Mouse (Mus musculus): ENCODE measurements around the gene Tmem52.

Gene Tmem52

GRCm38 (mm10) chr4:155468952-155469351, at the start of gene Tmem52:
Gene Tmem52 (plus strand): TSS chr4:155469114.
- peak; percentile 51 for DNase-seq (ENCODE audit: low read depth, low spot score)

DNA sequence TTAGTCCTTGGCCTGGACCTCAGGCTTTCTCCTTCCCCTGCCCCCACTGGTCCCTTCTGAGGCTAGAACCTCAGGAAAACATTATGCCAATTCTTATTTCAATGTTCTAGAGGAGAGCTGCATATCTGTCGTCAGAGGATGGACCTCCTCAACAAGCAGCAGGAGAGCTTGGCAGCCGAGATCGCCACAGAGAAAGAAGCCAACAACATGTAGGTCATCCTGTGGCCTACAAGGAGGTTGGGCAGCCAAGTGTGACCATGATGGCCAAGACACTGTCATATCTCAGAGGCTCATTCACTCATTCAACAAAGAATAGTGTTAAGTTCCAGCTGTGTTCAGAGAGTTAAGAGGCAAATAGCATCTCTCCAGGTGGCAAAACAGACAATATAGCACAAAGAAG, 48.8 kb upstream of the Tmem52 start:
- no peak for DNase-seq (ENCODE audit: low read depth, low spot score)

- peak; percentile 28 for DNase-seq (ENCODE audit: low read depth, low spot score)
Measured at GRCm38 (mm10) chr4:155421412-155422370, 47.2 kb upstream of the Tmem52 start.

DNA sequence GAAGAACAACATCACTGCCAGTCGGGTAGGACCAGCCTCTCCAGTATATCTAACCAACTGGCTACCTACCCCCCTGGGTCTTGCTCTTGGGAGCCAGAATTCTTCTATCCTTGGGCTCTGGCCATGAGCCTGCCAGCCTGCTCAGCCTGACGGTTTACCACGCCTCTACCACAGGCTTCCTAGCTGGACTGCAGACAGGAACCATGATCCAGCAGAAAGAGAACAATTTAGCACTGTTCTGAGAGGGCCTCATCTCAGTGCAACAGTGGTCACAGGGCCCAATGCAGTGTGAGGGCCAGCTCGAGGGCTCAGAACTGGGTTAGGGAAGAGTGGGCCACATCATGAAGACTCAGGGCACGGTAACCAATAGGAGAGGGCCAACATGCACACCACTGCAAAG, 44.9 kb upstream of the Tmem52 start:
- DNase-seq (ENCODE audit: low read depth, low spot score): no peak

- DNase-seq (ENCODE audit: low read depth, low spot score): no peak
Measured at GRCm38 (mm10) chr4:155426272-155426671, 42.6 kb upstream of the Tmem52 start.

DNA sequence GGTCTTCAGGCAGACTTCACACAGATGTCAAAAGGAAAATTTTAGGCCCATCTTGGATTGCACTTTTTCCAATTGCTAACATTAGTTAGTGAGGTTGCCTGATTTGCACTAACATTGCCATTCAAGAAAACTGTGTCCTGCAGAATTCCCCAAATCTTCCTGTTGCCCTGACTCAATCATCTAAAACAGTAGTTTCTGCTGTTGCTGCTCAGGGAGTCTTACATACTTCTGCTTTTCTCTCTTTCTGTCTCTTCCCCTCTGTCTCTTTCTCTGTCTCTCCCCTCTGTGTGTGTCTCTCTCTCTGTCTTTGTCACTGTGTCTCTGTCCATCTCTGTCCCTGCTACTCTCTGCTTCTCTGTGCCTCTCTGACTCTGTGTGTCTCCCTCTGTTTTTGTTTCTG, 40.5 kb upstream of the Tmem52 start:
- no peak for DNase-seq (ENCODE audit: low read depth, low spot score)

DNA sequence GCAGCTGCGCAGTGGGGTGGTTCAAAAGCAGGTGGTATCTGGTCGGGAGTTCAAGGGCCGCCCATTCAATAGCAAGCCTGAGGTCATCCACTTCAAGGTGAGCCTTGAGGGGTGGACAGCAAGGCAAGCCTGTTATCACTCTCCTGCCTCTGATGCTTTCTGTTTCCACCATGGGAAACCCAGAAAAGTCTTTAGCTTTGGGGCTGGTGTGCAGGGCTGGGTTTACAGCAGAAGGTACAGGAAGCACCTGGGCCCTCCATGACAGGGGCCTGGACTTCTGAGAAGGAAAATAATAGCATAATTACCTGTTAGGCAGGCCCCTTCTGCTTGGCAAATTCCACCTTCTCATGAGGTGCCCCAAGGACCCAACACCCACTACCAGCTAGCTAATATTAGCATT, 39.7 kb upstream of the Tmem52 start:
- no peak for DNase-seq (ENCODE audit: low read depth, low spot score)

DNA sequence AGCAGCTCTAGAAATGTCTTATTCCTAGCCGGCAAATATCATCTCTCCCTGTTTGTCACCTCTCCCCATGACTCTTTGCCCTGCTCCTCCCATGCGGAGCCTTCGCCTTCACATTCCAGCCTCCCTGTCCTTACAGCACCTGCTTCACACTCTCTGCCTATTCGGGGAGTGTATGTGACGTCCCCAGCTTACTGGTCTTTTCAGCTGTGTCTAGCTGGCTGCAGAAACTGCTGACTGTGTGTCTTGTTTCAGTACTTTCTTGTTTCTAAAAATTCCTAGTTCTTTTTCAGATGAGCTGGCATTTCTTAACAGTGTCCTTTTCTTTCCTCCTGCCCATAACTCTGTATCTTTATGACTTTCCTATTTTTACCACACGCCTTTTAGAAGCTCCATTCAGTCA, 36.6 kb upstream of the Tmem52 start:
- no peak for DNase-seq (ENCODE audit: low read depth, low spot score)

- DNase-seq (ENCODE audit: low read depth, low spot score): no peak
Measured at GRCm38 (mm10) chr4:155433993-155434392, 34.9 kb upstream of the Tmem52 start.

GRCm38 (mm10) chr4:155442808-155443207, 26.1 kb upstream of the Tmem52 start:
- no peak for DNase-seq (ENCODE audit: low read depth, low spot score)

DNA sequence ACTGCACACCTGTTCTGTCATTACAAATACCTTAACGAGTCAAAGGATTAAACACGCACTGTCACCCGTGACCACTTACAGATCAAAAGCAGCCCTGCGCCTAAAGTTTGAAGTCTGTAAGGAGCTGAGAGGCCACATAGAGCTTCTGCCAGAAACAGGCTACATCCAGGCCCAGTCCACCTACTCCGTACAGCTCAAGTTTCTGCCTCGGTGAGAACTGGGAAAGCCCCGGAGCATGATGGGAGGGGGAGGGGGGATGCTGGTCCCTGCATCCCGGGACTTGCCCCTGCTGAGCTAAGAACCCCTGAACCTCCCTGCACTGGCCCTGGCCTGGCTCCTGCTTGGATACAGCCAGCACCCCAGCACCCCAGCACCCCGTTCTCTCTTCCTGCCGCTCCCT, 17.3 kb upstream of the Tmem52 start:
- DNase-seq (ENCODE audit: low read depth, low spot score): no peak

GRCm38 (mm10) chr4:155458575-155458974, 10.3 kb upstream of the Tmem52 start:
- DNase-seq (ENCODE audit: low read depth, low spot score): no peak

DNA sequence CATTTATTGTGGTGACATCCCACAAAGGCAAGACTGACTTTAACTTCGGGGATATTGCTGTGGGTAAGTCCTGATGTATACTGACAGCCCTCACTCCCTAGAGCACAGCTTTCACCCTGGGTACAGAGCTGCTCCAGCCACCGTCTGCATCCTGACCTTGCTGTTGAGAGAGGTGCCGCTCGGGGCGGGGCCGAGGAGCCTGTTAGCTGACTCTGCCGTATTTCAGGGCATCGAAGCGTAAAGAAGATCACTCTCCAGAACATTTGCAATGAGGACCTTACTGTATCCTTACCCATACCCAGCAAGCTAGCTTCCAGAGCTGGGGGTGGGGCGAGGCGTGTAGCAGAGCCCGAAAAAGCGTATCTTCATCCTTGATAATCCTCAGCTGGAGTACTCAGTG, 5.9 kb upstream of the Tmem52 start:
- no peak for DNase-seq (ENCODE audit: low read depth, low spot score)

DNA sequence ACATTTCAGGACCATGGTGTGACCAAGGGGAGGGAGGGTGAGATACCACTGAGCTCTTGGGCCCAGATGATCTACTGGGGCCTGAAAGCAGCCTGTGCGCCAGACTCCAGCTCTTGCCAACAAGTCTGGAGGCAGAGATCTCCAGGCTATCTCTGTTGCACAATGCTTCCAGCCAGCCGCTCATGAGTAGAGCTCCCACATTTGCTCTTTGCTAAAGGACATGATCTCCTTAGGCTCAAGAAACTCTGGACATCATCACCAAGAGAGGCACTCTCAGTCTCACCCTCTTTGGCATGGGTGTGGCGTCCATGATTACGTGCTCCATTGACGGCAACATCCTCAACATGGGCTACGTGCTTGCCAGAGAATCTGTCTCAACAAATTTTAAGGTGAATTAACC, 5.3 kb upstream of the Tmem52 start:
- DNase-seq (ENCODE audit: low read depth, low spot score): no peak

DNA sequence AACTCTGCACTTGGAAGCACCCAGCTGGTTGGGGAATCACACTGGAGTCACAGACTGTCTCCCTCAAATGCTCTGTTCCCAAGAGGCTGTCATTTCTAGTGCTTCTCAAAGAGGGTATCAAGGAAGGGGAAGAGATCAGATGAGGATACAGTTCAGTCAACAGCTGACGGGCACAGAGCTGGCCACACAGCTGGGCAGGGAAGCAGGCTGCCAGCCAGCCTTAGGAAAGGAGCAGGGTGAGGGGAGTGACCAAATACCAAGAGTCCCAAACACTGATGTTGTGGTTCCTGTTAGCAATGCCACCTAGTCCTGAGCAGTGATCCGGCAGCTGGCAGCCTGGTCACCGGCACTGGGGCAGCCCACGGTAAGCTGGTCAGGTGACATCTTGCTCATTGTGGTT, 4.9 kb upstream of the Tmem52 start:
- DNase-seq (ENCODE audit: low read depth, low spot score): no peak

GRCm38 (mm10) chr4:155465607-155466006, 3.3 kb upstream of the Tmem52 start:
- no peak for DNase-seq (ENCODE audit: low read depth, low spot score)

- DNase-seq (ENCODE audit: low read depth, low spot score): no peak
Measured at GRCm38 (mm10) chr4:155466080-155466479, 2.8 kb upstream of the Tmem52 start.

- DNase-seq (ENCODE audit: low read depth, low spot score): no peak
Measured at GRCm38 (mm10) chr4:155467237-155468010, 1.5 kb upstream of the Tmem52 start.

- no peak for DNase-seq (ENCODE audit: low read depth, low spot score)
Measured at GRCm38 (mm10) chr4:155469590-155470262, 812 bp downstream of the Tmem52 start.

DNA sequence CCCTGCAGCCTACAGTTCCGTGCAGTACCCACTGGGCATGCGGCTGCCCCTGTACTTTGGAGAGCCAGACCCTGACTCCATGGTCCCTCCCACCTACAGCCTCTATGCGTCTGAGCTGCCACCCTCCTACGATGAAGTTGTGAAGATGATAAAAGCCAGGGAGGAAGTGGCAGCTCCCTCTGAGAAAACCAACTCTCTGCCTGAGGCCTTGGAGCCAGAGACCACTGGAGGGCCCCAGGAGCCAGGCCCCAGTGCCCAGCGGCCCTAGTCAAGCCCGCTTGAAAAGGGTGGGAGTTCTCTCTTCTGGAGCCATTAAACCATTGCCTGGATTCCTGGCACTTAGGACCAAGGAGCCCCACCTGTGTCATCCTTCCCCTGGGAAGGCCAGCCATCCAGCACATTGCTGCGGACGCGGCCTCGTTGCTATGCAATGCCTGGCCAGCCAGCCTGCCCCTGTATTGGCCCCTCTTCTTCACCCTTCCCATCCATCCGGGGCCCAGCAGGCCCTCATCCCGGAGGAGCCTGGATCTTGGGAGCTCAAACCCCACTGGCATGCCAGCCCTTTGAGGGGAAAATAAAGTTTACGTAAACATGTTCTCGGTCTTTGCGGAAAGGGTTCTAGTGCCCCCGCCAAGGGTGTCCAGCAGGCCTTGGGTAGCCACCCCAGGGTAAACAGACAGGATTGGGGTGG, 1.5 kb downstream of the Tmem52 start:
- DNase-seq (ENCODE audit: low read depth, low spot score): no peak

GRCm38 (mm10) chr4:155470997-155471396, 2.1 kb downstream of the Tmem52 start:
- no peak for DNase-seq (ENCODE audit: low read depth, low spot score)

DNA sequence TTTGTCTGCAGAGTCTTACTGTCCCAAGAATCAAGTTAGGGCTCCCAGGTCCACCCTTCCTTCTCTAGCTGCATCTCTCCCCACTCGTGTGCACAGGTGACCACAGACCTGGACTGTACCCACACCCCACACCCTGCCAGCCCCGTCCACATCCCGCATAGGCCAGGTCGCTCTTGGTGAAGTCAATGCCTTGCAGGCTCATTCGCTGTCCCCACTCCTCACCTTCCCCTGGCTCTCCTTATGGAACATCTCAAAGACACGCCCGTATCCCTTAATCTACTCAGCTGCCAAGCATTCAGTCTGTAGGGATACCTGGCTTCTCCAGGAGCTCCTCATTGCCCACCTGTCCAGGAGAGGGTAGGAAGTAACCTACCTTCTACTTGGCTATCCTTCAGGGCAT, 2.5 kb downstream of the Tmem52 start:
- no peak for DNase-seq (ENCODE audit: low read depth, low spot score)
